Mouse (Mus musculus) megakaryocyte progenitor cell, adult 5-6 weeks (primary cell): ENCODE data around the gene Myo7a. TPM values are rescaled to one million over a fixed set of nuclear protein-coding genes. Genes with fewer than 3 reads are reported as not detected.

ENCODE experiments used
- ATAC-seq: replicated peaks from 2 replicates; pipeline ENCODE4 v1.8.0; 2016; ENCODE audit warnings: mild to moderate bottlenecking, moderate TSS enrichment, inconsistent platforms; ENCODE audit not compliant: poor library complexity
- total RNA-seq, 2 experiments: library from RNA; stranded (forward) in 1 of 2; stranded (reverse) in 1 of 2; fragments of 157-497, 149-512 nt in 1 of 2; fragments of 200-1000 nt in 1 of 2; gene quantifications; 2 replicates each; pipeline versions ENCODE4 v1.2.3 to v1.2.4; 2015 to 2017

Gene Myo7a
- total RNA-seq, 2 experiments from 2014 or later: 17.1 to 29.0 TPM

DNA sequence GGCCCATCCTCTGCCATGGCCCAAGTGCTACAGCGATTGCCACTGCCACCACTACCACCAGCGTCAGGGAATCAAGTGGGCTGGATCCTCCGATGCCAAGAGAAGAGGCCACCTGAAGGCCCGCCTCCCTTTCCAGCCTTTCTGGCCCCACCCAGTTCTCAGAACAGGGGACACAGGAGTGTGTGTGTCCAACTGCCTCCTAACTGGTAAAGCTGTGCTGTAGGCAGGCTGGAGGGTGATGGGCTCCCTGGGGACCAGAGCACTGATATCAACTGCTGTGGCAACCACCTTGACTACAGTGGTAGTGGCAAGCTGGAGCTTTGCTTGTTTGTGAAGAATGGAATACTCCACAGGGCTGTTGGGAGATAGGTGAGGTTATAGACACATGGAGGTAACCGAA lies 26.1 kb upstream of the Myo7a start, which contains the start of gene Omp:
Gene Omp, minus strand, starts transcription at position 101 of the 400 bp plus-strand sequence.
- ATAC-seq: no peak

DNA sequence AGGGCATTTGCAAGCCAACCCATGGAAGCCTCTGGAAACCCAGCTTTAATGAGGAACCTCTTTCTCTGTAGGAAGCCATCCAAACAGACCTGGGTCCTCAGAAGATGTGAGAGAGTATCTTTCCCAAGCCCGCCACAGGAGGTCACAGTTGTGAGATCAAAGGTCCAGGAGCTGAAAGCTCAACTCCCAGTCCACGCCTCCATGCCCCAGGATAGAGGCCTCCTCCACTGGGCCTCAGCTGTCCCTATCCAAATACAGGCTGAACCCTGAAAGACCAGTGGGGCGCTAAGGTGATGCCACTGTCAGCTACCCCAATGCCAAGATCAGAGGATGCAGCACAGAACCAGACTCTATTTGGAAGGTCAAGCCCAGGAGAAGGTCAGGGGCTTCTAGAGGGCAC lies 23.3 kb upstream of the Myo7a start:
- ATAC-seq: no peak

DNA sequence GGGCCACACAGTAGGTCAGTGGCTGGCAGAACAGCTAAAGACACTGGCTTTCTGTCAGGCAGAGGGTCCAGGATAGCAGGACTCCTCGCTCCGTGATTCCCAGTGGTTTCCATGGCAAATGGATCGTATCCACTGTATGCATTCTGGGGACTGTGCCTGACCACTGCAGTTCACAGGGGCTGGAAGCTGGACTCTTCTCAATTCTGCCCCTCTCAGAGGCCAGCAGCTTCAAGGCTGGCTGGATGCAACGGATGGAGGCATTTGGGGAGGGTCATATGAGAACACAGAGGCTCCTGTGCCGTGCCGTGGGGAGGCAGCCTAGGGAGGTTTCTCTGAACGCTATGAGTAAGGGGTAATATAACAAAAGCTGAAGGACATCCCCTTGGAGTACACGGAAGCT lies 22.9 kb upstream of the Myo7a start:
- no peak for ATAC-seq

DNA sequence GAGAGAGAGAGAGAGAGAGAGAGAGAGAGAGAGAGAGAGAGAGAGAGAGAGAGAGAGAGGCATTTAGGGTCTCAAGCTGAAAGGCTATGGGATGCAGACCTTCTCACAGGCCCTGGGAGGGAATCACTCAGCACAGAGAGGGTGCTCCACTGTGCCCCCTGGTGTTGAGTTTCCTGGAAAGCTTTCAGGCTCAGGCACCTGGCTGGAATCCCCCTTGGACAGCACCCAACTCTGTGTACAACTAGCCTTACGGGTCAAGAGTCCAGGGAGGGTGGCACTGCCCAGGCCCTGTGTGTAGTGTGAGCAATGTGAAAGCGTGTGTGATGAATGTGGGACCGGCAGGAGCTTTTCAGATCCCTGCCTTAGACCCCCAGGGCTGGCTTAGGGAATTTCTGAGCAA lies 21.9 kb upstream of the Myo7a start:
- ATAC-seq: peak; percentile 34; the same call in 1 of the 2 replicates

DNA sequence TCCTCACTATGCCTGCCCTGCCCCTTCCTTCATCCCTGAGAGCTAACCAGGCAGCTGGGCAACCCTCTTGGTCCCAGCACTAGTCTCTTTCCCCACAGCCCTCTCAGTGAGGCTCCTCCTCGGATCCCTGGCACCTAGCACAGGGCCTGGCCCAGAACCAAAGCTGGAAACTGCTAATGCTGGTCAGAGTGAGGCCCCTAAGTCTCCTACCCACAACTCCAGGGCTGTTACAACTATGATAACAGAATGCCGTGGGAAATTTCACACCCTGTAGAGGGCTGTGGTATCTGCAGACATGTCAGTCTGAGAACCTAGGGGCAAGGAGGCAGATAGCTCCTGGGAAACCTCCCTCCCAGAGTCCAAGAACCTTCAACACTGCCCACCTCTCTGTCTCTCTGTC lies 21.3 kb upstream of the Myo7a start:
- peak; percentile 83 for ATAC-seq

DNA sequence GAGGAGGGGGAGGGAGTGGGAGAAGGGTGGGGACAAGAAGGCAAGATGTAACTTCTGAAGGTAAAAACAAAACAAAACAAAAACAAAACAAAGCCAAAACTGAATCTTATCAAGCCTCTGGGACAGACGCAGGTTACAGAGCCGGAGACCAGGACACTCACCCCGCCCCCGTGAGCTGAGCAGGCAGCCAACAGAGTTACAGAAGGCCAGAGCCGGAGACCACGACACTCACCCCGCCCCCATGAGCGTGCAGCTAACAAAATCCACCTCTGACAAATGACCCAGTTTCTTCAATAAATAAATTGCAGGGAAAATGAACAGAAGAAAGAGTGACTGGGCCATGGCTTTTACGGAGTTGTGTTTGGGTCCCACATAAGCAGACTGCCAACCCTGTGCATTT lies 19.9 kb upstream of the Myo7a start:
- ATAC-seq: no peak

DNA sequence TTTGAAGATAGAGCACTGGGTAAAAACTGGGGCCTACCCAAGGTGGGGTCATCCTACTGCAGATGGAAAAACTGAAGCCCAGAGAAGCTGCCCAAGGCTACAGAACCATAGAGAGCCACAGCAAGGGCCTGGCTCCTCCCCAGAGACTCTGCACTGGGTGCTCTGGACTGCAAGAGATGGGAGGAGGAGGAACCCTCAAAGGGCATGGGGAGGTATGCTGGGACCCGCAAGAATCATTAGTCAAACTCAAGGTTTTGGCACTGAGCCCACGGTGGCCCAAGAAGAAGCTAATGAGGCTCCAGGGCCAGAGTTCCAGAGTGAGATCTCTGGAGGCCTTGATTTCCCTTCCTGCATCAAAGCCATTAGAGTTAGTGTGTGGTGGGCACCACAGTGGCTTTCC lies 18.7 kb upstream of the Myo7a start:
- ATAC-seq: no peak

DNA sequence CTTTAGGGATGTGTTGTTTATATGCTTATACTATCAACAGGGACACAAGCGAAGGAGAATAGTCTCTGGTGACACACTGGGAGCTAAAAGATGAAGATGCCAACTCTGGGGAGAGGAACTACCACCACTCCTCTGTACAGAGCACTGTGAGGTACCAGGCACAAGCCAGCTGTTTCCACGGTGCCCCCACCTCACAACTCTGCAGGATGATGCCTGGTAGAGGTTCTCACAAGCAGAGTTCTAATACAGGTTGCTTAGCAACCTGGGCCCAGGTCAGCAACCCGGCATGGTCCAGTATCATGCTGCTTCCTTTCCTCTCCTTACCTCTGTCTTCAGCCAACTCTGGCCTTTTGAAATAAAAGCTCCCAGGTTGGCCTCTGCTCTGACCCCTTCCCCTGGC lies 18.3 kb upstream of the Myo7a start:
- no peak for ATAC-seq

DNA sequence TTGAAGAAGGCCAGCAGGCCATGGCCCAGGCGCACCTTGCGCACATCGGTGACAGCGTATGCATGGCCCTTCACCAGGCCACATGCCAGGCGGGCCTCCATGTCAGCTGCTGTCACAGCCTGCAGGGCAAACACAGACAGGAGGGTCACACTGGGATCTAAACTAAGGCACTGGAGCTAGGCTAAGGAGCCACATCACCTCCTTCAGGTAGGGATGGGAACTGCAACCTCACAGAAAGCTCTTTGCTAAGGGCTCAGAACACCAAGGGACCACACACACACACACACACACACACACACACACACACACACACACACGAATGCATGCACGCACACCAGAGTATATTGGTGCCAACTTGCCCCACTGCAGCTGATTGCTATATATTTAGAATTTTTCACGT lies 12.4 kb upstream of the Myo7a start:
- peak; percentile 48; the same call in 1 of the 2 replicates for ATAC-seq

DNA sequence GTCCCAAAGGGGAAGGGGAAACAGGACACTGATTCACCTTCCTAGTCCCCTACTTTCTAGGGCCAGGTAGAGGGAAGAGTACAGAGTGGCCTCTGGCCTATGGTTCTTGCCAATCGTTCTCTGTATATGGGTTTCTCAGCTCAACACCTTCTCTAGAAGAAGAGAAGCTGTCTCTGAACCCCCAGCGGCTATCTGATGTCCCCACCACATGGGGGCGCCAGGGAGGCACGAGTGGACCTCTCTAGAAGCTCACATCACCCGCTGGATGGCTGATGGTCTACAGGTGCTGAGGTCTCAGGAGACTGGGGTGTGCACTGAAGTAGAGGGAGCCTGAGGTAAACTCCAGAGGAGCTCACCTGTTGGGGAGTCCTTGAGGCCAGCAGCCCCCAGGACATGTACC lies 6.1 kb upstream of the Myo7a start:
- ATAC-seq: peak; percentile 72

DNA sequence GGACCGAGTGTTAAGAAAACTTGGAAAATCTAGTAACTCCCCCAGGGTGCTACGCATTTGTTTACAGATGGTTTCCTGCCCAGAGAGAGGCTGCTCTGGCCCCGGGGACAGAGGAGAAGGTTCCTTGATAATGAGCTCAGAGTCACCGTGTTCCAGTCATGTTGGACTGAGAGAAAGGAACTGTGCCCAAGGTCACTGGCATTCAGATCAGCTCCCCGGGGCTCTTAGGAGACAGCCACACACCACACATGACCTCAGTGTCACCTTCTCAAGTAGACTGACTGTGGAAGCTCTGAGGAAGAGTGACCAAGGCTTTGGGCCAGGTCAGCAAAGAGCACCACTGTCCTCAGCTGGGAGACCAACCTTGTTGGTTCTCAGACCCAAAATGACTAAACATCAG lies 5.4 kb upstream of the Myo7a start:
- no peak for ATAC-seq

DNA sequence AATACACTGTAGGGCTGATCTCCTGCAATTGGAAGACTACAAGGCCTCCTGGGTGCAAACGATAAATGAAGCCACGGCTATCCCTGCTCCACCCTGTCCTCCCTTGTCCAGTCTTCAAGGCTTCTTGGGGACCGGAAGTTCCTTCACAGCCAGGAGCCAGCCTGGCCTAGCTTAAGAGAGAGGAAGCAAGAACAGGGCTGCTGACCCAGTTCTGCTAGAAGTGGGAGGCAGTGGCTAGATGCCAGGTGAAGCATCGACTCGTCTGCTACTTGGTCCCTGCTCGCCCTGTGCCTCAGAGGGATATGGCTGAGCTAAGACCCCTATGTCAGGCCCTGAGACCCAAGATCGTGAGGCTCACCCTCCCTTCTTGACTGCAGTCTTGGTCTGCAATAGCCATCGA lies 2.3 kb upstream of the Myo7a start:
- ATAC-seq: no peak

DNA sequence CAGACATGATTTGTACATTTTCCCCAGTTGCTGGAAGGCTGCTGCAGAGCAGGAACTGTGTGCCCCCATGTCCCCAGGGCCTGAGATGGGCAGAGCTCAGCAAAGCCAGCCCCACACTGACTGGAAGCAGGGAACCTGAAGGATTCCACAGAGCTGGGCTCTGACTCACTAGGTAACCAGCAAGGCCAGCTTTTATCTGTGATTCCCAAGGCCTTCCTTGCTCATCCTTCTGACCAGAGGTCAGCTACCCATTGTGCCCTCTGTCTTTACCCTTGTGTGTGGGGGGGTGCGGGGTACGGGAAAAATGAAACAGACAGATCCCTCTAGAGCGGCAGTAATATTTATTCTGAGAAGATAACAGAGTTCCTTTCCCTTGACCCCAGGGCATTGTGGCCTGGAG lies 1.9 kb upstream of the Myo7a start:
- no peak for ATAC-seq

DNA sequence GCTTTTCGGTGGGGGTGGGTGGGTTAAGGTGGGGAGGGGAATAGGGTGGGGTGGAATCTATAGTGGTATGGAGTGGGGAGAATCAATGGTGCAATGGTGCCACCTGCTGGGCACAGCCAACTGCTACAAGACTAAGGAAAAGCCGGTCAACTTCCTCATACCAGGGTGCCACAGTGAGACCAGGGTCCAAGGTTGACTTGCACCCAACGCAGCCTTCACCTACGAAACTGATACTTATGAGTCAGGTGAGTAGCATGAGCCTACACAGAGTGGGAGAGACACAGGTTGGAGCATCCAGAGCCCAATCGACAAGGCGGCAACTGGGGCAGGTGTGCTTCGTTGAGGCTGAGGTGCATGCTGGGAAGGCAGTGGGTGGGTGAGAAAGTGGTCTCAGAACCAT lies 1.0 kb upstream of the Myo7a start:
- ATAC-seq: peak; percentile 91

DNA sequence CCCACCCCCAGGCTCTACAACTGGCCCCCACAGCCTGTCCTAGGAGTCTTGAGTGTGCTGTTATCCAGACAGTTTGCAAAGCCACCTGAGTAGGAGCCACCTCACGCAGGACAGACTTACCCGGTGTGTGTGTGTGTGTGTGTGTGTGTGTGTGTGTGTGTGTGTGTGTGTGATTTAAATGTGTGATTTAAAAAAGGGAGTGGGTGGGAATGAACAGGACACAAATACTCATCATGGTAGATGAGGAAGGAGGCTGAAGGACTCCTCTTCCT lies 573 bp upstream of the Myo7a start:
- ATAC-seq: no peak

DNA sequence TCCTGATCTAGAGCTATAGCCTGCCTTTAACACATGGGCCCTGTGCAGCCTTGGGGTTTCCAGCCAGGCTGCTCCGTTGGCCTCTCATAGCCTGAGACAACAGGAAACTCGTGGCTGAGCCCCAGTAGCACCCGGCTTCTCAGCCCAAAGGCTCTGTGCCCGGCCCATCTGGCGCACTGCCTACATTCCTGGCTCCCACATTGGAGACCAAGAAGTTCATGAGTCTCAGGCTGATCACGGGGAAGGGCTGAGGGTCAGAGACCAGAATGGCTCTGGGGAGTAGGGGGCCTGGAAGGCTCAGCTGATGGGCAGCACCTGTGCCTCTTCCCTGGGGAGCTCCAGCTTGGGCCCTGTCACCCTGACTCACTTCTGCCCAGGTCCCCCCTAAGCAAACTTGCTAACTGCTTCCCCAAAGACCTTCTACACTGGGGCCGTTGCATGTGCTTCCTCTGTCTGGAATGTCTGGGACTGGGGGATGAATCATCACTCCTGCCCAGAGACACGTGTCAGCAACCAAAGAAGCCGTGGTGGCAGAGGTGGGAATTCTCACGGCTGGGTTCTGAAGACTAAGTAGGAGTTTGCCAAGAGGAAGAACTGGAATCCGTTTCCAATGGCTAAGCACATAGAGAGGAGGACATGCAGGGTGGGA lies 2.2 kb downstream of the Myo7a start:
- ATAC-seq: no peak

DNA sequence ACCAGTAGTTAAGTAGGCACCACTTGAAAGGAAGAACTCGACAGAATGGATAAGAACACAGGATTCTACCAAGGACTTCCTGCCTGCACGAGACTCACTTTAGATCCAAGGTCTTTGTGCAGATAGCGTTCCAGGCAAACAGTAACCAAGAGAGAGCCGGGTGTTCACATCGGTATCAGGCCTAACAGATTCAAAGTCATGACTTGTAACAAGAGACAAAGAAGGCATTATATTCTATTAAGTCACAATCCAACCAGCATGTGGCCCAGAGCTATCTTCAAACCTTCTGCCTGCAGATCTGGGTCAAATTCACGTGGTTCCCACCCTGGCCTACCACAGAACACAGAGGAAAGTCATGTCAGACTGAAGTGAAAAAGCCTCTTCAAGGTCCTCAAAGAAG lies 4.7 kb downstream of the Myo7a start:
- ATAC-seq: no peak

DNA sequence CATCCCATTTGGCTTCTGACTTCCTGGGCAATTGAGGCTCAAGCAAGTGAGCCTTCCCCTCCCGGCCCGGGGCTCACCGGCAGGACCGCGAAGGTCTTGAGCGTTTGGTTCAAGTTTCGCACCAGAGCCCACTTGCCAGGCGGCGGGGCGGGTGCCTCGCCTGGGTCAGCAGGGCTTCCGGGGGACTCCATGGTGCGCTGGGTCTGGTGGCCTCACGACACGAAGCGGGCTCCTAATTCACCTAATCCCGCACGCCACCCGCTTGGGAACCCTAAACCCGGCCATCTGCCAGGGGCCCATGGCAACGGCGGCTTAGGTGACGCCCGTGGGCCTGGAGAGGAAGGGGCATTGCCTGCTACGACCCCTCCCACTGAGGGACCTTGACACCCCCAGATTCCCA lies 8.1 kb downstream of the Myo7a start:
- ATAC-seq: no peak

DNA sequence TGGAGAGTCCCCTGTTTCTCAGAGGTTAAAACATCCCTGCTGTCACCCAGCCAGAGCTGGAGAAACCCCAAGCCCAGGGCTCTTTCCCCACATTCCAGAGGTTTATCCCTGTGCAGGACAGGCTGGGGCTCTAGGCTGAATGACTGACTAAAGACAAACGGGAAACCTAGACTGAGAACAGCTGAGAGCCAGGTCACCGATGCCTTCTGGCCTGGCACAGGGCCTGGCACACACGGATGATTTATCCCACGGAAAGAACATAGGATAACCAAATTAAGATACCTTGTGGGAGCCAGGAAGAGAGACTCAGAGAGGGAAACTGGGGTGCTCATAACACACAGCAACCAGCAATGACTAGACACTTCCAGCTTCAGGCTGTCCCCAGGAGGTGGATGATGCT lies 9.6 kb downstream of the Myo7a start:
- no peak for ATAC-seq

DNA sequence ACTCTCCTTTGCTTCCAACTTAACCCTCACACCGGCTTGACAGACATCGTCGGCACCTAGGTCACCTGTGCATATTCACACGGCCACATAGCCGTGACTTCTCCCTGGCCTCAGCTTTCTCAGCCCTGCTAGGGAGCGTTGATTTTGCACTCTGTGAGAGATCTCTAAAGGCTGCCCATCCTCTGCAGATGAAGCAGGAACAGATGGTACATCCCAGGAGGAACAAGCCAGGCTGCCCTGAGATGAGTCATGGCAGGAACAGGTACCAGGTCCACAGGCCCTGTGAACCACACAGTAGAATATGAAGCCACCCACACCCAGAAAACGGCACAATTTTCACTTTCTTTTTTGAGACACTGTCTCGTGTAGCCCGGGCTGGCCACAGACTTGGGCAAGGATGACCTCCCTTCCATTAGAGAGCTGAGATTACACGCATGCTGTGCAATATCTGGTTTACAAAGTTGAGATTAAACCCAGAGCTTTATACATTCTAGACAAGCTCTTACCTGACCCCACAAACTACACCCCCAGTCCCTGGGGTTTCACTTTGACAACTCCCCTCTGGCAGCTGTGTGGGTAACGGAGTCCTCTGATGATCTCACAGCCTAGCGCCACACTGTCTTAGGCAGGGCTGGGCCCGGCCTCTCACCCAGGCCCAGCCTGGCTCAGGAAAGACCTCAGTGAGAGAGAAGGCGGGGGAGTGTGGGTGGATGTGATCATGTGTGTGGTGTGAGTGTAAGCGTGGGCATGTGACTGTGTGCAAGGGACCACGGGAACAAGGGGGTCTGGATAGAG lies 10.5 kb downstream of the Myo7a start:
- ATAC-seq: peak; percentile 29; the same call in 1 of the 2 replicates

DNA sequence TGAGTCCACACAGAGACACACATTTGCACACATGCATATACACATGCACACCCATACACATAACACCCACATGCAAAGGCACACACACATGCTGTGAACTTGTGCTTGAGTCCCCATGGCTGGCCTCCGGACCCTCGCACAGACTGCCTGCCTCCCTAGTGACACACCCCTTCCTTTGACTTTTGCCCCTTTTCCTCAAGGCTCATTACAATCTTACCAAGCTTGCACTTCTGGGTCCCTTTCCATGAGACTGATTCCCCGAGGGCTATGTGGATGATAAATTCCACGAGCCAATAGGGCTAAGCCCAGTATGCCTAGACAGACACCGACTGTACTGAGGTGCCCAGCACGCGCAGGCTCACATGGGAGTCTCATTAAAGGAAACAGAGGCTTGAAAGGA lies 13.1 kb downstream of the Myo7a start:
- ATAC-seq: no peak

DNA sequence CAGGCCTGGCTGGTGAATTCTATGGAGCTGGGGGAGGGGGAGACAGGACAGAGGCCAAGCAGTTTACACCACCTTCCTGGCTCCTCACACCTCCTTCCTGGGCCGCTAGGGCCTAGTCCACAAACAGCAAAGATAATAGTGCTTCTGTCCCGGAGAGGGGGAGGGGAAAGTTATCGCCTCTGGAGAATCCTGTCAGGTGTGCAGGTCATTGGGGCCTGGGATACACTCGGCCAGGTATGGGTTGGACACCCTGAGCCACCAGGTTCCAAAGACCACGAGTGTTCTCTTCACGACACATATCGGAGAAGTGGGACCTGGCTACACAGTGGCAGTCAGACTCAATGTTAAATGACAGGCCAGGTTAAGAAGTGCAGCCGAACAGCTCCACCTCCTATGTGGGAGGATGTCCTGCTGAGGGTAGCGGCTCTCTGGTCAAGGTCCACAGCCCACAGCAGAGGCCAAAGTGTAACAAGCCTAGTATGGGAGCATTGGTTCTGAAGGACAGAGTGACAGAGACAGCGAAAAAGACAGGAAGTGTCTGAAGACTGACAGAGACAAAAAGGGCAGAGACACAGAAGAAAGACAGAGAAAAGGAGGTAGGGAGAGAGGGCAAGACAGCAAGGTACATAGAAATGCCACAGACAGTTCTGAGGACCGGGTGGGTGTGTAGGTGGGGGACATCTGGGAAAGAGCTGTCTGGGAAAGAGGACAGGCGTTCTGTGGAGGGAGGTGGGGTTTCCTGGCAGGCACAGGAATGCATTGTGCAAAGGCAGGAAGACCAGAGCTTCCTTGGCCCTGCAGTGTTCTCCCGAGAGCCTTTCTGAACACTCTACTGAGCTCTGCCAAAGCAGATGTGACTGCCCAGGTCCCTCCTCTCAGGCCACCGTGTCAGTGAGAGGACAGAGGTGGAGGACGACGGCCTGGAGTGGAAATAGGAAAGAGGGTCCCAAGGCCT lies 14.6 kb downstream of the Myo7a start:
- no peak for ATAC-seq
